Mouse (Mus musculus) E14TG2a.4 (cell line): ENCODE results near the gene Hadha.

ENCODE experiments used
- H3K27me3 ChIP-seq: 2 replicates; pipeline ENCODE4 v1.6.1; 2014; ENCODE audit warnings: low read length, control low read depth; ENCODE audit not compliant: insufficient read depth
- H3K36me3 ChIP-seq: 2 replicates; pipeline ENCODE4 v1.6.1; 2014; ENCODE audit warnings: low read length, control low read depth; ENCODE audit not compliant: insufficient read depth
- H3K4me1 ChIP-seq: replicated peaks from 2 replicates; pipeline ENCODE4 v1.6.1; 2014; ENCODE audit warnings: low read depth, low read length, control low read depth
- H3K4me3 ChIP-seq: replicated peaks from 2 replicates; pipeline ENCODE4 v1.5.1; 2014; ENCODE audit warnings: mild to moderate bottlenecking, low read length
- H3K9me3 ChIP-seq: 2 replicates; pipeline ENCODE4 v1.6.1; 2014; ENCODE audit warnings: low read length, control low read depth
- CTCF ChIP-seq: conservative IDR thresholded peaks from 2 replicates; pipeline ENCODE4 v1.5.1; 2014; ENCODE audit warnings: low read length
- NANOG ChIP-seq: IDR thresholded peaks from 2 replicates; pipeline ENCODE4 v1.6.1; 2014; ENCODE audit warnings: borderline replicate concordance, low read length, mixed read lengths
- POU5F1 ChIP-seq: IDR thresholded peaks from 2 replicates; pipeline ENCODE4 v1.6.1; 2014; ENCODE audit warnings: low read length, borderline replicate concordance

Gene Hadha

GRCm38 (mm10) chr5:30148133-30148920, 6.6 kb downstream of the Hadha start:
- H3K9me3 ChIP-seq = no peaks in the 10 kb centered on the region
- no peak for TF ChIP-seq NANOG
- TF ChIP-seq POU5F1 = no peak
- TF ChIP-seq CTCF = no peak
- no peaks in the 10 kb centered on the region for H3K27me3 ChIP-seq
- H3K4me1 ChIP-seq = peaks cover 7% of the 10 kb centered on the region
- peaks cover 33% of the 10 kb centered on the region for H3K36me3 ChIP-seq
- no peak overlapping the region for H3K4me3 ChIP-seq

GRCm38 (mm10) chr5:30146526-30146925, 8.4 kb downstream of the Hadha start:
- Histone ChIP-seq H3K4me1 (peaks cover 7% of the 10 kb centered on the region), H3K9me3 (no peaks in the 10 kb centered on the region), H3K27me3 (no peaks in the 10 kb centered on the region), H3K36me3 (peaks cover 50% of the 10 kb centered on the region), H3K4me3 (no peak overlapping the region)
- no peak for TF ChIP-seq POU5F1
- TF ChIP-seq CTCF = no peak
- no peak for TF ChIP-seq NANOG

DNA sequence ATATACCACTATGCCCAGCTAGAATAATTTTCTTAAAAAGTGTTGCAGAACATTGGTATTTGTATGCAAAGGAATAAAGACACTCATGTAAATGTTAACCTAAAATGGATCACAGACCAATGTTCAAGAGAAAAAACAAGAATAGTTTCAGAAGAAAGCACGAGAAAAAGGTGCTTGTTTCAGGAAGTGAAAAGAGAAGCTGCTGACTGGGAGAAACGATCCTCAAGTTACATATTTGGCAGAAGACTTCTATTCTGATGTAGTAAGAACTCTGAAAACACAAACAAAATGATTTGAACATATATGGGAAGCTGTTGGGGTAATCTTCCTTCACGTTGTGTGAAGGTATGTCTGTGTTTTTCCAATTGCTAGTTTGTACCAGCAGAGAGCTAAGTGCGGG, 16.8 kb downstream of the Hadha start:
- Histone ChIP-seq H3K9me3 (no peaks in the 10 kb centered on the region), H3K36me3 (peaks cover 76% of the 10 kb centered on the region), H3K27me3 (no peaks in the 10 kb centered on the region), H3K4me1 (no peaks in the 10 kb centered on the region), H3K4me3 (no peak overlapping the region)
- no peak for TF ChIP-seq CTCF
- TF ChIP-seq NANOG = no peak
- TF ChIP-seq POU5F1 = no peak

DNA sequence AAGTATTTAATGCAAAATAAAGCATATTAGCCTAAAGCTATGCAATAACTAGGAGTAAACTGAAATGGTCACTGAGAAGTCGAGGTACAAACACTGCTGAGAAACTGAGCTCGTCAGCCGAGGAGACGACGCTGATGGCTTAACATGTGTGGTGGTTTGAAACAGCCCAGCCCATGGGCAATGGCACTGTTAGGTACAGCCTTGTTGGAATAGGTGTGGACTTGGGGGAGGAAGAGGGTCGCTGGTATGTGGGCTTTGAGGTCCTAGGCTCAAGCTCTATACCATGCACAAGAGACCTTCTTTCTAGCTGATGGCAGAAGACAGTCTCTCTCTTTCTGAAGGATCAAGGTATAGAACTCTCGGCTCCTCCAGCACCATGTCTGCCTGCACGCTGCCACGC, 17.7 kb downstream of the Hadha start:
- Histone ChIP-seq H3K36me3 (peaks cover 76% of the 10 kb centered on the region), H3K4me3 (no peak overlapping the region), H3K27me3 (no peaks in the 10 kb centered on the region), H3K4me1 (no peaks in the 10 kb centered on the region), H3K9me3 (no peaks in the 10 kb centered on the region)
- no peak for TF ChIP-seq CTCF
- no peak for TF ChIP-seq POU5F1
- no peak for TF ChIP-seq NANOG

GRCm38 (mm10) chr5:30135711-30136231, 19.2 kb downstream of the Hadha start:
- Histone ChIP-seq H3K36me3 (peaks cover 75% of the 10 kb centered on the region), H3K27me3 (no peaks in the 10 kb centered on the region), H3K9me3 (no peaks in the 10 kb centered on the region), H3K4me1 (no peaks in the 10 kb centered on the region), H3K4me3 (no peak overlapping the region)
- no peak for TF ChIP-seq NANOG
- TF ChIP-seq POU5F1 = no peak
- TF ChIP-seq CTCF = no peak

DNA sequence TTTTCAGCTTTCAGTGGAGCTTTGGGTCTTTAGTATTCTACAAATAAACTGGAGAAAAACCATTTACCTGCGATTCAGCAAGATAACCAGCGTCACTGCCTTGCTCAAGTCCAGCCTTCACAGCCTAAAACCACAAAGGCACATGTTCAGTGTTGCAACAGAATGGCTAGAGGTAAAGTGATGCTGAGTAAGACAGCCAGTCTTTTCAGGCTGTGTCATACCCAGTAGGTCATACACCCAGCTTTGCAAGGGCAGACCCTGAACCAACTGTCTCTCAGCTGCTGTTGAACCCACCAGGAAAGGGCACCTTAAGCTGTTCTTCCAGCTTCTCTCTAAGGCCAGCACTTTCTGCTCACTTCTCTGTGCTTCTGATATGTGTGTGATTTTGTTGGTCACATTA, 22.8 kb downstream of the Hadha start:
- H3K4me1 ChIP-seq = no peaks in the 10 kb centered on the region
- H3K36me3 ChIP-seq = peaks cover 82% of the 10 kb centered on the region
- TF ChIP-seq POU5F1 (no peak), NANOG (no peak), CTCF (no peak)
- no peaks in the 10 kb centered on the region for H3K27me3 ChIP-seq
- no peak overlapping the region for H3K4me3 ChIP-seq
- no peaks in the 10 kb centered on the region for H3K9me3 ChIP-seq

- TF ChIP-seq POU5F1 (no peak), CTCF (no peak)
- no peak overlapping the region for H3K4me3 ChIP-seq
- H3K9me3 ChIP-seq = no peaks in the 10 kb centered on the region
- H3K27me3 ChIP-seq = no peaks in the 10 kb centered on the region
- peaks cover 92% of the 10 kb centered on the region for H3K36me3 ChIP-seq
- no peaks in the 10 kb centered on the region for H3K4me1 ChIP-seq
These were observed 23.7 kb downstream of the Hadha start for GRCm38 (mm10) chr5:30131246-30131645.

- no peaks in the 10 kb centered on the region for H3K9me3 ChIP-seq
- TF ChIP-seq NANOG = no peak
- TF ChIP-seq POU5F1 = no peak
- TF ChIP-seq CTCF = no peak
- H3K4me1 ChIP-seq = no peaks in the 10 kb centered on the region
- no peak overlapping the region for H3K4me3 ChIP-seq
- no peaks in the 10 kb centered on the region for H3K27me3 ChIP-seq
- peaks cover 93% of the 10 kb centered on the region for H3K36me3 ChIP-seq
These were observed 26.3 kb downstream of the Hadha start for GRCm38 (mm10) chr5:30128680-30129079.

- Histone ChIP-seq H3K36me3 (peaks cover 93% of the 10 kb centered on the region), H3K4me1 (no peaks in the 10 kb centered on the region), H3K4me3 (no peak overlapping the region), H3K9me3 (no peaks in the 10 kb centered on the region), H3K27me3 (no peaks in the 10 kb centered on the region)
- no peak for TF ChIP-seq POU5F1
- TF ChIP-seq CTCF = no peak
- TF ChIP-seq NANOG = no peak
These were observed 26.9 kb downstream of the Hadha start for GRCm38 (mm10) chr5:30127921-30128597.
